ENCODE assay signal across 8 mouse cellular contexts in the genomic region with DNA sequence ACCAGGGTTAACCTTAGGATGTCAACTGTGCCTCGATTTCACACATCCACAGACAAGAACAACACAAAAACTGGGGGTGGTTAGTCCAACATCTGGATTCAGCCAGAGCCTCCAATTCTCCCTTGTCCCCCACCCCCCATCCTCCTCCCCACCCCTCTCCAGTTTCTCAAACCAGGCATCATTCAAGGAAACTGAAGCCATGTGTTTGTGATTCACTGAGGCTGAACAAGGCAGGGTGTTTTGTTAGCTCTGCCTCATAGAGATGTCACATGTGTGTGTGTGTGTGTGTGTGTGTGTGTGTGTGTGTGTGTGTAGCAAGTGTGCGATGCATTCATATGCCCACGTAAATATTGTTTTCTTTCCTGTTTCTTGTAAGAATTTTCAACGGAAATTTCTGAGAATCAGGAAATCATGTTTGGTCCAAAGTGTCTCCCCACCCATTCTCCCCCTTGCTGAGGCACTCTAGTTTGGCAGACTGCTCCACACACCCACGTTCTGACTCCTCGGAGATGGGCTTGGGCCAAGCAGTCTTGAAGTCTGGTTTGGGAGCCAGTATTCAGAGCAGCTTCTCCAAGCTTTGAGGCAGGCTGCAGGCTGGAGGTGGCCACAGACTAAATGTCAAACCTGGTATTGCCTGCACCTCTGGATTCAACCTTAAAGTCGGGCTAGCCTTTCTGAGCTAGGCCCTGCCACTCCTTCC. TPM values are rescaled to one million over a fixed set of nuclear protein-coding genes. Genes with fewer than 3 reads are reported as not detected.
A peak's percentile ranks its signal among the peaks of the same experiment; 100 is the strongest.
DNase-seq lines count a peak whose midpoint lies in the region; ATAC-seq and TF ChIP-seq lines count a peak whose summit lies in the region.

No protein-coding gene starts in this region.

- WGBS in limb, embryonic 13.5 days = 32% methylated on average over 7 of the region's 7 CpGs
- 70% methylated on average over 7 of the region's 7 CpGs for WGBS in midbrain, postnatal 0 days

- no peak overlapping the region for H3K4me3 ChIP-seq in limb, embryonic 13.5 days
- H3K4me3 ChIP-seq in midbrain, postnatal 0 days (ENCODE audit: low read depth, low read length) = no peak overlapping the region

- no peak for TF ChIP-seq CTCF in midbrain, postnatal 0 days (IDR thresholded peaks at IDR 0.05)

- H3K9ac ChIP-seq in limb, embryonic 13.5 days = no peak overlapping the region
- no peak overlapping the region for H3K9ac ChIP-seq in midbrain, postnatal 0 days (replicated peaks; ENCODE audit: low read length, poor library complexity, severe bottlenecking)

- no peaks in the 10 kb centered on the region for H3K9me3 ChIP-seq in limb, embryonic 13.5 days
- no peaks in the 10 kb centered on the region for H3K9me3 ChIP-seq in midbrain, postnatal 0 days (ENCODE audit: low read length)

- peak; percentile 69 for DNase-seq in urinary bladder, postnatal 25 days (ENCODE audit: low spot score)
- no peak for DNase-seq in urinary bladder, adult 2 months (ENCODE audit: low spot score)
- DNase-seq in gastrocnemius, postnatal 14 days = peak; percentile 85
- DNase-seq in kidney, postnatal 14 days = peak; percentile 77
- peak; percentile 83 for DNase-seq in skeletal muscle tissue, adult 2 months (ENCODE audit: low read depth, low spot score)
- no peak for DNase-seq in midbrain, postnatal 0 days (ENCODE audit: low spot score)
- no peak for DNase-seq in c-Kit-positive CD71-positive TER-119-positive erythroid progenitor cells, embryonic 14.5 days (ENCODE audit: low spot score)

- H3K36me3 ChIP-seq in limb, embryonic 13.5 days = no peaks in the 10 kb centered on the region
- no peaks in the 10 kb centered on the region for H3K36me3 ChIP-seq in midbrain, postnatal 0 days (ENCODE audit: insufficient read depth, low read length)

- intact Hi-C loops in gastrocnemius, postnatal 14 days (cut with DNase I; ENCODE audit: low total_unique reads) = no loop called here

- no peak overlapping the region for H3K4me2 ChIP-seq in limb, embryonic 13.5 days (replicated peaks)
- no peak overlapping the region for H3K4me2 ChIP-seq in midbrain, postnatal 0 days (ENCODE audit: low read depth, low read length, poor library complexity, severe bottlenecking)

- H3K27me3 ChIP-seq in limb, embryonic 13.5 days = no peaks in the 10 kb centered on the region
- no peaks in the 10 kb centered on the region for H3K27me3 ChIP-seq in midbrain, postnatal 0 days (ENCODE audit: insufficient read depth, low read length)

- H3K4me1 ChIP-seq in limb, embryonic 13.5 days = peaks cover 35% of the 10 kb centered on the region
- no peaks in the 10 kb centered on the region for H3K4me1 ChIP-seq in midbrain, postnatal 0 days (ENCODE audit: insufficient read depth, low read length)

- ATAC-seq in limb, embryonic 13.5 days (ENCODE audit: low FRiP score, low read depth) = peak; percentile 70; the same call in 1 of the 2 replicates
- ATAC-seq in midbrain, postnatal 0 days (ENCODE audit: low FRiP score) = no peak

- peak overlapping the region; percentile 84 for H3K27ac ChIP-seq in limb, embryonic 13.5 days
- H3K27ac ChIP-seq in midbrain, postnatal 0 days (ENCODE audit: low read depth, low read length) = no peak overlapping the region

RNA-seq across cellular contexts. Expression of a gene that starts 16.3 kb away (rescaled TPM):
- polyA plus RNA-seq in urinary bladder, adult 2 months (2012; rRNA removed) = 1.4 and 1.6 TPM in 2 replicates
- under 1 TPM; 0.06 to 0.09 TPM for total RNA-seq in gastrocnemius, postnatal 14 days (2021)
- polyA plus RNA-seq in limb, embryonic 13.5 days (2015; fragmentation: Nextera tagmentation; extraction: Ambion mirVana) = not detected in 2 replicates
- not detected in 2 replicates for total RNA-seq in midbrain, postnatal 0 days (2014; rRNA removed)
- 0.10 and 0.16 TPM in 2 replicates for polyA plus RNA-seq in midbrain, postnatal 0 days (2015; fragmentation: Nextera tagmentation; extraction: Ambion mirVana)

Comparison
In these comparisons a context has a peak if more than half of its experiments do, and no peak if none do; other contexts are left out.
1. DNase-seq: peak in urinary bladder, postnatal 25 days (single experiment), gastrocnemius, postnatal 14 days (single experiment), kidney, postnatal 14 days (single experiment) and skeletal muscle tissue, adult 2 months (single experiment); none in urinary bladder, adult 2 months (single experiment), midbrain, postnatal 0 days (single experiment) and c-Kit-positive CD71-positive TER-119-positive erythroid progenitor cells, embryonic 14.5 days (single experiment).